Mouse (Mus musculus) testis, adult 2 months (tissue): ENCODE data around the gene Rimkla. TPM values are rescaled to one million over a fixed set of nuclear protein-coding genes. Genes with fewer than 3 reads are reported as not detected.

Experiments
- H3K27ac ChIP-seq: fragments of 200-500 bp; 2 replicates; pipeline ENCODE4 v1.5.1; 2012; ENCODE audit warnings: low read depth, low read length; ENCODE audit not compliant: control insufficient read depth, insufficient read depth
- H3K27me3 ChIP-seq: fragments of 200-500 bp; 2 replicates; pipeline ENCODE4 v1.6.1; 2012; ENCODE audit warnings: mild to moderate bottlenecking, low read length, moderate library complexity; ENCODE audit not compliant: control insufficient read depth, insufficient read depth
- H3K36me3 ChIP-seq: fragments of 200-500 bp; 2 replicates; pipeline ENCODE4 v1.6.1; 2012; ENCODE audit warnings: mild to moderate bottlenecking, low read length; ENCODE audit not compliant: control insufficient read depth, insufficient read depth
- H3K4me1 ChIP-seq: fragments of 200-500 bp; 2 replicates; pipeline ENCODE4 v1.6.1; 2012; ENCODE audit warnings: low read length; ENCODE audit not compliant: control insufficient read depth, insufficient read depth
- H3K4me3 ChIP-seq: fragments of 200-500 bp; 2 replicates; pipeline ENCODE4 v1.5.1; 2012; ENCODE audit warnings: low read depth, mild to moderate bottlenecking, low read length, moderate library complexity, mixed read lengths; ENCODE audit not compliant: control insufficient read depth
- CTCF ChIP-seq: fragments of 200-500 bp; IDR thresholded peaks from 2 replicates; pipeline ENCODE4 v1.5.1; 2012; ENCODE audit warnings: low read depth, mild to moderate bottlenecking, inconsistent platforms, low read length, moderate library complexity; ENCODE audit not compliant: control insufficient read depth, insufficient read depth, insufficient replicate concordance
- POLR2A ChIP-seq: fragments of 200-500 bp; IDR thresholded peaks from 2 replicates; pipeline ENCODE4 v1.6.1; 2012; ENCODE audit warnings: low read depth, mild to moderate bottlenecking, inconsistent platforms, low read length, moderate library complexity; ENCODE audit not compliant: control insufficient read depth
- polyA plus RNA-seq: library from polyadenylated mRNA; depleted of rRNA; stranded (reverse); fragments of >200 nt; gene quantifications from 2 replicates; pipeline ENCODE4 v1.2.3, GENCODE M21; 2012

Rimkla gene
- polyA plus RNA-seq, 1 experiment, result 0.65 TPM

GRCm38 (mm10) chr4:119465841-119466240, 26.6 kb downstream of the Rimkla start:
- TF ChIP-seq POLR2A, result no peak
- TF ChIP-seq CTCF, result no peak

GRCm38 (mm10) chr4:119463756-119464419, 28.5 kb downstream of the Rimkla start:
- Histone ChIP-seq H3K4me1 (peaks cover 4% of the 10 kb centered on the region), H3K27ac (no peak overlapping the region), H3K36me3 (no peaks in the 10 kb centered on the region), H3K27me3 (no peaks in the 10 kb centered on the region), H3K4me3 (no peak overlapping the region)
- no peak for TF ChIP-seq CTCF
- TF ChIP-seq POLR2A, result no peak

More at GRCm38 (mm10) chr4:119465841-119466240, 26.6 kb downstream of the Rimkla start:
- no peaks in the 10 kb centered on the region for H3K36me3 ChIP-seq
- H3K4me3 ChIP-seq, result no peak overlapping the region
- H3K27ac ChIP-seq, result no peak overlapping the region
- peaks cover under 1% of the 10 kb centered on the region; the same call in 1 of the 2 replicates for H3K4me1 ChIP-seq
- no peaks in the 10 kb centered on the region for H3K27me3 ChIP-seq

- no peak overlapping the region for H3K4me3 ChIP-seq
- peaks cover 4% of the 10 kb centered on the region for H3K4me1 ChIP-seq
- H3K36me3 ChIP-seq, result no peaks in the 10 kb centered on the region
- no peaks in the 10 kb centered on the region for H3K27me3 ChIP-seq
- TF ChIP-seq POLR2A (no peak), CTCF (no peak)
- no peak overlapping the region for H3K27ac ChIP-seq
Observed at GRCm38 (mm10) chr4:119462858-119463755, 29.3 kb downstream of the Rimkla start.

- TF ChIP-seq POLR2A, result no peak
- no peak for TF ChIP-seq CTCF
- no peaks in the 10 kb centered on the region for H3K36me3 ChIP-seq
- H3K27ac ChIP-seq, result no peak overlapping the region
- H3K27me3 ChIP-seq, result no peaks in the 10 kb centered on the region
- H3K4me3 ChIP-seq, result no peak overlapping the region
- peaks cover 4% of the 10 kb centered on the region for H3K4me1 ChIP-seq
Observed at GRCm38 (mm10) chr4:119462457-119462856, 30.0 kb downstream of the Rimkla start.

- Histone ChIP-seq H3K36me3 (no peaks in the 10 kb centered on the region), H3K4me3 (no peak overlapping the region), H3K4me1 (peaks cover 4% of the 10 kb centered on the region), H3K27me3 (no peaks in the 10 kb centered on the region), H3K27ac (no peak overlapping the region)
- TF ChIP-seq POLR2A (no peak), CTCF (no peak)
Observed at GRCm38 (mm10) chr4:119460728-119461141, 31.7 kb downstream of the Rimkla start.

- H3K27me3 ChIP-seq, result no peaks in the 10 kb centered on the region
- no peaks in the 10 kb centered on the region for H3K36me3 ChIP-seq
- H3K4me1 ChIP-seq, result peaks cover 4% of the 10 kb centered on the region
- no peak overlapping the region for H3K27ac ChIP-seq
- H3K4me3 ChIP-seq, result no peak overlapping the region
- TF ChIP-seq POLR2A, result no peak
- TF ChIP-seq CTCF, result no peak
Observed at GRCm38 (mm10) chr4:119460296-119460695, 32.1 kb downstream of the Rimkla start.

- Histone ChIP-seq H3K27ac (no peak overlapping the region), H3K27me3 (no peaks in the 10 kb centered on the region), H3K4me1 (no peaks in the 10 kb centered on the region; the same call in 1 of the 2 replicates)
Observed at GRCm38 (mm10) chr4:119453533-119453932, 38.9 kb downstream of the Rimkla start.

More at GRCm38 (mm10) chr4:119453533-119453932, 38.9 kb downstream of the Rimkla start:
- TF ChIP-seq CTCF (no peak), POLR2A (no peak)
- H3K36me3 ChIP-seq, result no peaks in the 10 kb centered on the region
- H3K4me3 ChIP-seq, result no peak overlapping the region
